Mouse (Mus musculus) lung, postnatal 25 days (tissue): Measurements from ENCODE around the gene Tmtc4.

Experiments
- DNase-seq: peaks from one replicate; pipeline ENCODE4 v3.0.0; 2022; ENCODE audit warnings: low spot score

Gene Tmtc4

GRCm38 (mm10) chr14:122983226-122984215, at the start of gene Tmtc4:
TSS of gene Tmtc4 (minus strand) at chr14:122984035.
- DNase-seq = peak; percentile 97

- DNase-seq = no peak
Observed at GRCm38 (mm10) chr14:123032435-123032834, 48.6 kb upstream of the Tmtc4 start.

- DNase-seq = no peak
Observed at GRCm38 (mm10) chr14:123027876-123028275, 44.0 kb upstream of the Tmtc4 start.

- no peak for DNase-seq
Observed at GRCm38 (mm10) chr14:123022981-123023380, 39.1 kb upstream of the Tmtc4 start.

GRCm38 (mm10) chr14:123016310-123016709, 32.5 kb upstream of the Tmtc4 start:
- DNase-seq = no peak

GRCm38 (mm10) chr14:123015687-123016086, 31.9 kb upstream of the Tmtc4 start:
- DNase-seq = no peak

- DNase-seq = no peak
Observed at GRCm38 (mm10) chr14:123009108-123010018, 25.5 kb upstream of the Tmtc4 start.

GRCm38 (mm10) chr14:123008672-123009071, 24.8 kb upstream of the Tmtc4 start:
- no peak for DNase-seq

- DNase-seq = no peak
Observed at GRCm38 (mm10) chr14:123003715-123004114, 19.9 kb upstream of the Tmtc4 start.

GRCm38 (mm10) chr14:123001391-123001790, 17.6 kb upstream of the Tmtc4 start:
- DNase-seq = no peak

- DNase-seq = no peak
Observed at GRCm38 (mm10) chr14:122997465-122997864, 13.6 kb upstream of the Tmtc4 start.

GRCm38 (mm10) chr14:122993935-122994334, 10.1 kb upstream of the Tmtc4 start:
- no peak for DNase-seq

GRCm38 (mm10) chr14:122992937-122993336, 9.1 kb upstream of the Tmtc4 start:
- DNase-seq = no peak

- no peak for DNase-seq
Observed at GRCm38 (mm10) chr14:122990521-122991052, 6.8 kb upstream of the Tmtc4 start.

- no peak for DNase-seq
Observed at GRCm38 (mm10) chr14:122986404-122986803, 2.6 kb upstream of the Tmtc4 start.

GRCm38 (mm10) chr14:122982571-122983225, 1.1 kb downstream of the Tmtc4 start:
- DNase-seq = peak; percentile 61

- DNase-seq = no peak
Observed at GRCm38 (mm10) chr14:122981831-122982485, 1.9 kb downstream of the Tmtc4 start.

- no peak for DNase-seq
Observed at GRCm38 (mm10) chr14:122978871-122979270, 5.0 kb downstream of the Tmtc4 start.

- no peak for DNase-seq
Observed at GRCm38 (mm10) chr14:122977797-122978140, 6.1 kb downstream of the Tmtc4 start.

GRCm38 (mm10) chr14:122977056-122977796, 6.6 kb downstream of the Tmtc4 start:
- DNase-seq = no peak
